Mouse (Mus musculus): ENCODE measurements at regions not wholly inside any gene's neighbourhood (a gene's known extent, or its start where the extent isn't known, plus 50 kb on each side); places are given as distances from the start of the nearest gene placed in this dataset.

GRCm38 (mm10) chr14:72227441-72227840, 264.2 kb downstream of the Gm9195 start:
- Histone ChIP-seq H3K9ac (replicated peaks; ENCODE audit: low read length) (no peak overlapping the region), H3K27me3 (ENCODE audit: insufficient read depth, low read length) (no peaks in the 10 kb centered on the region), H3K36me3 (ENCODE audit: insufficient read depth, low read length) (no peaks in the 10 kb centered on the region), H3K4me3 (ENCODE audit: low read length) (no peak overlapping the region), H3K9me3 (ENCODE audit: low read length) (no peaks in the 10 kb centered on the region), H3K4me2 (replicated peaks; ENCODE audit: low read depth, low read length) (no peak overlapping the region), H3K4me1 (ENCODE audit: insufficient read depth, low read length) (no peaks in the 10 kb centered on the region), H3K27ac (ENCODE audit: low read length) (no peak overlapping the region)
- no peak for ATAC-seq (ENCODE audit: low FRiP score, low TSS enrichment)
- WGBS, result 84% methylated on average over 1 of the region's 1 CpGs

- WGBS, result 69% methylated on average over 1 of the region's 1 CpGs
- Histone ChIP-seq H3K9me3 (ENCODE audit: low read length) (no peaks in the 10 kb centered on the region), H3K27me3 (ENCODE audit: insufficient read depth, low read length) (no peaks in the 10 kb centered on the region), H3K27ac (ENCODE audit: low read length) (no peak overlapping the region), H3K4me3 (ENCODE audit: low read length) (no peak overlapping the region), H3K36me3 (ENCODE audit: insufficient read depth, low read length) (no peaks in the 10 kb centered on the region), H3K4me2 (replicated peaks; ENCODE audit: low read depth, low read length) (no peak overlapping the region), H3K4me1 (ENCODE audit: insufficient read depth, low read length) (no peaks in the 10 kb centered on the region), H3K9ac (replicated peaks; ENCODE audit: low read length) (no peak overlapping the region)
- no peak for ATAC-seq (ENCODE audit: low FRiP score, low TSS enrichment)
Measured at GRCm38 (mm10) chr14:72226946-72227345, 264.7 kb downstream of the Gm9195 start.

GRCm38 (mm10) chr14:72222836-72223235, 268.8 kb downstream of the Gm9195 start:
- H3K4me1 ChIP-seq (ENCODE audit: insufficient read depth, low read length), result no peaks in the 10 kb centered on the region
- ATAC-seq (ENCODE audit: low FRiP score, low TSS enrichment), result no peak
- no peak overlapping the region for H3K27ac ChIP-seq (ENCODE audit: low read length)
- H3K4me2 ChIP-seq (replicated peaks; ENCODE audit: low read depth, low read length), result no peak overlapping the region
- H3K9ac ChIP-seq (replicated peaks; ENCODE audit: low read length), result no peak overlapping the region
- no peaks in the 10 kb centered on the region for H3K27me3 ChIP-seq (ENCODE audit: insufficient read depth, low read length)
- WGBS, result 35% methylated on average over 2 of the region's 2 CpGs
- H3K36me3 ChIP-seq (ENCODE audit: insufficient read depth, low read length), result no peaks in the 10 kb centered on the region
- no peak overlapping the region for H3K4me3 ChIP-seq (ENCODE audit: low read length)
- H3K9me3 ChIP-seq (ENCODE audit: low read length), result no peaks in the 10 kb centered on the region

DNA sequence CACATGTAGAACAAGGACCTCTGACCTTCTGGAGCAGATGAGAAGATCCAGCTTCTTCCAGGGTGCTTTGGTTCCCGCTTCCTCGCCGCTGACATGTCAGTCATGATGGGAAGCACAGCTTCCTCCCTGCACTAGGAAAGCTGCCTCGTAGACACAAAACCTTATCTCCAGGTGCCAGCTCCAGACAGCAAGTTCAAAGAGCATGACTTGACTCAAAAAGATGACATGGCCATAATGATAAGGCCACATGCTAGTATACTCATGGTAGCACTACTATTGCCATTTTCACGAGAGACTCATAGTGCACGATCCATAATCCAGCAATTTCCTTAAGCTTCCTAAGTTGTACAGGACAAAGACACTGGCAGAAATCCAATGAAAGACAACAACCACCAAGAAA, 272.1 kb downstream of the Gm9195 start:
- Histone ChIP-seq H3K36me3 (ENCODE audit: insufficient read depth, low read length) (no peaks in the 10 kb centered on the region), H3K4me3 (ENCODE audit: low read length) (no peak overlapping the region), H3K27me3 (ENCODE audit: insufficient read depth, low read length) (no peaks in the 10 kb centered on the region), H3K4me1 (ENCODE audit: insufficient read depth, low read length) (no peaks in the 10 kb centered on the region), H3K4me2 (replicated peaks; ENCODE audit: low read depth, low read length) (no peak overlapping the region), H3K9me3 (ENCODE audit: low read length) (no peaks in the 10 kb centered on the region), H3K27ac (ENCODE audit: low read length) (no peak overlapping the region), H3K9ac (replicated peaks; ENCODE audit: low read length) (no peak overlapping the region)
- no peak for ATAC-seq (ENCODE audit: low FRiP score, low TSS enrichment)
- 93% methylated on average over 6 of the region's 6 CpGs for WGBS

DNA sequence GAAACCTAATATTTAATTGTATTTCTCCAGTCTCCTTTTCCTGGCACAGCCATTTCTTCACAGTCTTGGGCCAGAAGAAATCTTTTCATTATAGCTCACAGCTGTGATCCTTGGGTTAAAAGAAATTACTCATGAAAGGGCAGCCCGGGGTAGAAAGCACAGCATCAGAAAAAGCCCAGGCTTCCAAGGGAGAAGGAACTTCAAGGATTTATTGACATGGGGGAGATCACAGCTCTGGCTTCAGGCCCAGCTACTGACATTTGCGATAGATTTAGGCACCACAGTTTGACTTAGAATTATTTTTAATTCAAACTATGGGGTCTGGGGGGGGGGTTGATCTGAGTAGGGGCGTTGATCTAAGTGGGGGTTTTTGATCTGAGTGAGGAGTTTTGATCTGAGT, 291.3 kb downstream of the Gm9195 start:
- Histone ChIP-seq H3K27me3 (ENCODE audit: insufficient read depth, low read length) (no peaks in the 10 kb centered on the region), H3K9me3 (ENCODE audit: low read length) (no peaks in the 10 kb centered on the region), H3K4me3 (ENCODE audit: low read length) (no peak overlapping the region), H3K9ac (replicated peaks; ENCODE audit: low read length) (no peak overlapping the region), H3K4me2 (replicated peaks; ENCODE audit: low read depth, low read length) (no peak overlapping the region), H3K4me1 (ENCODE audit: insufficient read depth, low read length) (no peaks in the 10 kb centered on the region), H3K36me3 (ENCODE audit: insufficient read depth, low read length) (no peaks in the 10 kb centered on the region), H3K27ac (ENCODE audit: low read length) (peak overlapping the region; percentile 12; the same call in 1 of the 2 replicates)
- WGBS, result 50% methylated on average over 3 of the region's 3 CpGs
- peak; percentile 54 for ATAC-seq (ENCODE audit: low FRiP score, low TSS enrichment)

- Histone ChIP-seq H3K9ac (replicated peaks; ENCODE audit: low read length) (no peak overlapping the region), H3K36me3 (ENCODE audit: insufficient read depth, low read length) (no peaks in the 10 kb centered on the region), H3K27me3 (ENCODE audit: insufficient read depth, low read length) (no peaks in the 10 kb centered on the region), H3K9me3 (ENCODE audit: low read length) (no peaks in the 10 kb centered on the region), H3K4me2 (replicated peaks; ENCODE audit: low read depth, low read length) (no peak overlapping the region), H3K4me1 (ENCODE audit: insufficient read depth, low read length) (no peaks in the 10 kb centered on the region), H3K27ac (ENCODE audit: low read length) (peak overlapping the region; percentile 12; the same call in 1 of the 2 replicates), H3K4me3 (ENCODE audit: low read length) (no peak overlapping the region)
- ATAC-seq (ENCODE audit: low FRiP score, low TSS enrichment), result 0 out of 2 replicates have a peak, but pooled peaks have one; percentile 42
Measured at GRCm38 (mm10) chr14:72199900-72200299, 291.7 kb downstream of the Gm9195 start.

- Histone ChIP-seq H3K9ac (replicated peaks; ENCODE audit: low read length) (no peak overlapping the region), H3K36me3 (ENCODE audit: insufficient read depth, low read length) (no peaks in the 10 kb centered on the region), H3K4me1 (ENCODE audit: insufficient read depth, low read length) (no peaks in the 10 kb centered on the region), H3K9me3 (ENCODE audit: low read length) (no peaks in the 10 kb centered on the region), H3K27ac (ENCODE audit: low read length) (no peak overlapping the region), H3K4me3 (ENCODE audit: low read length) (no peak overlapping the region), H3K27me3 (ENCODE audit: insufficient read depth, low read length) (no peaks in the 10 kb centered on the region), H3K4me2 (replicated peaks; ENCODE audit: low read depth, low read length) (no peak overlapping the region)
- WGBS, result 48% methylated on average over 7 of the region's 7 CpGs
- ATAC-seq (ENCODE audit: low FRiP score, low TSS enrichment), result no peak
Measured at GRCm38 (mm10) chr14:72197972-72198371, 293.7 kb downstream of the Gm9195 start.

GRCm38 (mm10) chr14:72187329-72187984, 304.2 kb downstream of the Gm9195 start:
- Histone ChIP-seq H3K9me3 (ENCODE audit: low read length) (no peaks in the 10 kb centered on the region), H3K4me3 (ENCODE audit: low read length) (no peak overlapping the region), H3K27ac (ENCODE audit: low read length) (no peak overlapping the region), H3K27me3 (ENCODE audit: insufficient read depth, low read length) (no peaks in the 10 kb centered on the region), H3K36me3 (ENCODE audit: insufficient read depth, low read length) (no peaks in the 10 kb centered on the region), H3K4me1 (ENCODE audit: insufficient read depth, low read length) (no peaks in the 10 kb centered on the region), H3K4me2 (replicated peaks; ENCODE audit: low read depth, low read length) (no peak overlapping the region), H3K9ac (replicated peaks; ENCODE audit: low read length) (no peak overlapping the region)
- 31% methylated on average over 5 of the region's 5 CpGs for WGBS
- no peak for ATAC-seq (ENCODE audit: low FRiP score, low TSS enrichment)

- H3K4me2 ChIP-seq (replicated peaks; ENCODE audit: low read depth, low read length), result no peak overlapping the region
- no peaks in the 10 kb centered on the region for H3K9me3 ChIP-seq (ENCODE audit: low read length)
- no peaks in the 10 kb centered on the region for H3K4me1 ChIP-seq (ENCODE audit: insufficient read depth, low read length)
- H3K4me3 ChIP-seq (ENCODE audit: low read length), result no peak overlapping the region
- ATAC-seq (ENCODE audit: low FRiP score, low TSS enrichment), result no peak
- H3K36me3 ChIP-seq (ENCODE audit: insufficient read depth, low read length), result no peaks in the 10 kb centered on the region
- no peaks in the 10 kb centered on the region for H3K27me3 ChIP-seq (ENCODE audit: insufficient read depth, low read length)
- no peak overlapping the region for H3K9ac ChIP-seq (replicated peaks; ENCODE audit: low read length)
- H3K27ac ChIP-seq (ENCODE audit: low read length), result no peak overlapping the region
- 97% methylated on average over 1 of the region's 1 CpGs for WGBS
Measured at GRCm38 (mm10) chr14:72175751-72176150, 315.9 kb downstream of the Gm9195 start.

- no peak overlapping the region for H3K4me2 ChIP-seq (replicated peaks; ENCODE audit: low read depth, low read length)
- 26% methylated on average over 20 of the region's 20 CpGs for WGBS
- H3K9ac ChIP-seq (replicated peaks; ENCODE audit: low read length), result no peak overlapping the region
- H3K9me3 ChIP-seq (ENCODE audit: low read length), result no peaks in the 10 kb centered on the region
- no peaks in the 10 kb centered on the region for H3K36me3 ChIP-seq (ENCODE audit: insufficient read depth, low read length)
- no peak overlapping the region for H3K27ac ChIP-seq (ENCODE audit: low read length)
- no peak overlapping the region for H3K4me3 ChIP-seq (ENCODE audit: low read length)
- H3K4me1 ChIP-seq (ENCODE audit: insufficient read depth, low read length), result no peaks in the 10 kb centered on the region
- ATAC-seq (ENCODE audit: low FRiP score, low TSS enrichment), result no peak
- H3K27me3 ChIP-seq (ENCODE audit: insufficient read depth, low read length), result no peaks in the 10 kb centered on the region
Measured at GRCm38 (mm10) chr14:72172549-72173405, 318.9 kb downstream of the Gm9195 start.
